Mouse (Mus musculus) cerebellum, postnatal 10 days (tissue): Measurements from ENCODE around the gene Tspan14.

Experiments
- DNase-seq, 2 experiments: peaks; one replicate each; pipeline ENCODE4 v3.0.0; 2021; ENCODE audit warnings: mixed read lengths in 2 of 2

Gene Tspan14

DNA sequence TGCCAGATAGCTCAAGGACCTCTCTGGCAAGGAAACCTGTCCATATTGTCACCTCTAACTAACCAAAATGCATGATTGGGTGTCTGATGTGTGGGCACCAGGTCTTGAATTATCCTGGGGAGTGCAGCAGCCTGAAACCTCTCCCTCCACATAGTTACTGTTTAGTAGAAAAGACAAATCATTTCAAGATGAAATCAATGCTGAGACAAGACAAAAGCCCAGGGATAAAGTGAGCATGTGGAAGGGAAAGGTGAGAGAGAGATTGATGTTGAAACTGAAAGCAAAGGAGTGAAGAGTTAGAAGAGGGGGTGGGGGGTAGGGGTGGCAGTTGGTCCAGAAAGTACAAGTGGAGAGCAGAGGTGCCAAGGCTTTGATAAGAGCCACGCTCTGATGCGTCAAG lies 1.4 kb upstream of the Tspan14 start:
- no peak for DNase-seq

DNA sequence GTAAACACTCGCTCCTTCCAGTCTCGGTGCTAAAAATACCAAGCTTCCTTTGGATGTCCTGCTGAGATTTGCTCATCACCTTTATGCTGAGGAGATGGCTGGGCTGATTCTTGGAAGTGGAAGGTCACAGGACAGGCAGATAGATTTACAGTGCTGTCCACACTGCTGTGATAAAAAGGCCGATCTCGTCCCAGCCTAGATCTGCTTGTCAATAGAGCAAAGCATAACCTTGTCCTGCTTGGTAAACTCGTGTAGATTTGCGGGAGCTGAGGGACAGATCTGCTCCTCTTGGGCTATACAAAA lies 942 bp upstream of the Tspan14 start:
- no peak for DNase-seq

DNA sequence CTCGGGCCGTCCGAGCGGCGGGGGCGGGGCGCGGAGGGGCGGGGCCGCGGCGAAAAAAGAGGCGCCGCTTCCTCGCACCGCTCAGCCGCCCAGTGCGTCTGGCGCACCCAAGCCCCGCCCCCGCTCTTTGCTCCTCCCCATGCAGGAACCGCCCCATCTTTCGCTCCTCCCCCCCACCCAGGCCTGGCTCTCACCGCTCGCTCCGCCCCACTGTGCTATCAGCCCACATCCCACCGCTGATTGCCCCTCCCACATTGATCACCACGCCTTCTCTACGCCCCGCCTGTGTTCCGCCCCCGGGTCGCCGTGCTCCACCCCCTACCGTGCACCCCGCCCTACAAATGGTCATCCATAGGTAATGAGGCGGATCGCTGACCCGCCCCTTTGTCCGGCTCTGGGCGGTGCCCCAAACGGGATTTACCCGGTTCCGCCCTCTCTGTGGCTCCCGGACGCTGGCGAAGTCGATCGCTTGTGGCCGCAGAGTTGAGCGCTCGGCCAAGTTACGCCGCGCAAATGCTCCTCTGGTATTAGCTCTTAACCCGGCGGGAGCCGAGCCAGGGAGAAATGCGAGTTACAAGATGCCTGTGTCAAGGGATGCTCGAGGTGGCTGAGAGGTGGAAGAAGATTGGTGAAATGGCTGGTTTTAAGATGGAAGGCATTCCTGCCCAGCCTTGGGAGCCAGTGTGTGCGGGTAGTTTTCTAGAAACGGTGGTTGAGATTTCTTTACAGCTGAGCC lies 423 bp upstream of the Tspan14 start:
- peak; percentile 98 to 99 for DNase-seq

DNA sequence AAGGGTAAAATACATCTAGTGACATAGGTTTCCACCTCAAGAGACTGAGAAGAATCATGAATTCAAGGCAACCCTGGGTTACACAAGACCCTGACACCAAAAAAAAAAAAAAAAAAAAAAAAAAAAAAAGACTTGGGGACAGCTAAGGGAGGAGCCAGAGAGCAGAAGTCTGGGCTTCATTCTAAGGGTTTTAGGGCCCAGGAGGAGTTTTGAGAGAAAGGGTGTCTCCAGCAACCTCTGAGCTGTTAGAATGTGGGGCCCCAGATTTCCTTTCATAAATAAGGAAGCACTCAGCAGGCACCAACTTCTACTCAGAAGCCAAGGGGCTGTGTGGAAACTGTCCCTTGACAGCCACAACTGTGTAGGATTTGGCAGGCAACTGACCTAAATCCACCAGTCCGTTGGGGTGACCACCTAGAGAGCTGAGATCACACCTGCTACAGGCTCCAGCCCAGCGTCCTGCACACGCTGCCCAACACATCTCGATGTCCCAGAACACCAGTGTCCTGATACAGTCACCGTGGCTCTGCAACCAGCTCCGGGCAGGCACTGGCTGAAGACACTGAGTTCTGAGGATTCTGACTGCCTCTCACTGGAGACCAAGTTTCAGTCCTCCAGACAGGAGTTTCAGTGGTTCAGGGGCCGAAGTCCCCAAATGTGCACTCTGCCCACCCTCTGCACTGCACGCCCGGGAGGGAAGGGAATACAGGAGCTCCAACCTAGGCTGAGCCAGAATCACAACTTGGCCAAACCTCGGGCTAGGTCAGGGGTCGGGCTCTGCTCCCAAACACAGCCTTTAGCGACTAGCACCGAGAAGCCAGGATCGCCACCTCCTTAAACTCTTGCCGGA lies 875 bp downstream of the Tspan14 start:
- peak in 1 of 2 experiments; percentile 42 for DNase-seq

DNA sequence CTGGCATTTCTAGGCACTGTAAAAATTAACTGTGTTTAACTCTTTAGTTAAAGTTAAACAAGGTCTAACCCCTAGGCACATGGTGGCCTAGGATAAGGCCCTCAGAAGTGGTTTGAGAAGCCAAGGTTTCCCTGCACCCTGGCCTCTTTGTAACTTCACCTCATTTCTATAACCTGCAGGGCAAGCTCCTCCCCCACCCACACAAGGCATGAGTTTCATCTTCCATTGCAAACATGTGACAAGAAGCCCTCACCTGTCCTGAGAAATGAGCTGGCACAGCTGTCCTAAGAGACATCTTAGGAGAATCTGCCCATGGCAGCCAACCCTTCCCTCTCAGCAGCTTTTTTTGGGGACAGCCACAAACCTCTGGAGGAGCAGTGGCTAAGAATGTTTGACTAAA lies 1.7 kb downstream of the Tspan14 start:
- DNase-seq: no peak

DNA sequence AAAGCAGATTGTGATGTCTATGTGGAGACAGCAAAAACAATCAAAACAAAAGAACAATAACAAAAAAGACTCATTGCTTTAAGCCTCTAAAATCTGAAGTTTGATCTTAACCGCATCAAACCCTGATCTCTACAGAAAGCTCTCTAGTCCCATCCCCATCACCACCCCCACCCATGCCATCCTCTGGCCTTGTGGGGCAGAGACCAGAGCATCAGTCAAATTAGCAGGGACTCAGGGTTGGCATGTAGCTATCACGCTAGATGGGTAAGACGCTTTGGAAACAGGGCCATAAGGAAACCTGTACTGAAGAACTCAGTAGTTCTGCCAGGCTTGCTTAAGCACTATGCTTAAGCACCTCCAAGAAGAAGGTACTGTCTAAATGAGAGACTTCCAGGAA lies 2.4 kb downstream of the Tspan14 start:
- no peak for DNase-seq

DNA sequence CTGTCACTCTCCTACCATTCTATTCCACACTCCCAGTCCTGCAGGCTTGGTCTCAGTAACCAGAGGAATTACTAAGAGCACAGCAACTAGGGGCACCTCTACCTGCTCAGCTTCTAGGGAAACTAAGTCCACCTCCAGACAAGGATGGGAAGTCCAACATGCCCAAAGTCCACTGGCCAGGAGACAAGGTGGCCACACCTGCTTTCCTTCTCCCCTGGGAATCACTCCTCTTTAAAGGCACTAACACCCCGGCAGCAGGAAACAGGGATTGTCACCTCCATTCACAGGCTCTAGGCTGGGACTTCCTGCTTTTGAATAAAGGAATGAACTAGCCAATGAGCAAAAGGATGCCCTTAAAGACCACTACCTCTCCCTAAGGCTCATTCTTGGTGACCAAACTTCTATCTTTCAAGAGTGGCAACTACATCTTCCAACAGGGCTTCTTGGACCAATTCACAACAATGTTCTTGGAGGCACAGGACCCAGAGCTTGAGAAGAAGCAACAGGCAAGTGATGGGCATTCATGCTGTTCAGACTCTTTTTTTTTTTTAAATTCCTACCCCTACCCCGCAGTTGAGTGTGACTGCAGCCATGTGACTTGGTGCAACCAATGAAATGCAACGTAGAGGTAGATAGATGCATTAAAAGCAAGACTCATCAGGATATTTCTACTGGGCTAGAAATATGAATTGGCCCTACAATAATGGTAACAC lies 3.0 kb downstream of the Tspan14 start:
- DNase-seq: no peak

DNA sequence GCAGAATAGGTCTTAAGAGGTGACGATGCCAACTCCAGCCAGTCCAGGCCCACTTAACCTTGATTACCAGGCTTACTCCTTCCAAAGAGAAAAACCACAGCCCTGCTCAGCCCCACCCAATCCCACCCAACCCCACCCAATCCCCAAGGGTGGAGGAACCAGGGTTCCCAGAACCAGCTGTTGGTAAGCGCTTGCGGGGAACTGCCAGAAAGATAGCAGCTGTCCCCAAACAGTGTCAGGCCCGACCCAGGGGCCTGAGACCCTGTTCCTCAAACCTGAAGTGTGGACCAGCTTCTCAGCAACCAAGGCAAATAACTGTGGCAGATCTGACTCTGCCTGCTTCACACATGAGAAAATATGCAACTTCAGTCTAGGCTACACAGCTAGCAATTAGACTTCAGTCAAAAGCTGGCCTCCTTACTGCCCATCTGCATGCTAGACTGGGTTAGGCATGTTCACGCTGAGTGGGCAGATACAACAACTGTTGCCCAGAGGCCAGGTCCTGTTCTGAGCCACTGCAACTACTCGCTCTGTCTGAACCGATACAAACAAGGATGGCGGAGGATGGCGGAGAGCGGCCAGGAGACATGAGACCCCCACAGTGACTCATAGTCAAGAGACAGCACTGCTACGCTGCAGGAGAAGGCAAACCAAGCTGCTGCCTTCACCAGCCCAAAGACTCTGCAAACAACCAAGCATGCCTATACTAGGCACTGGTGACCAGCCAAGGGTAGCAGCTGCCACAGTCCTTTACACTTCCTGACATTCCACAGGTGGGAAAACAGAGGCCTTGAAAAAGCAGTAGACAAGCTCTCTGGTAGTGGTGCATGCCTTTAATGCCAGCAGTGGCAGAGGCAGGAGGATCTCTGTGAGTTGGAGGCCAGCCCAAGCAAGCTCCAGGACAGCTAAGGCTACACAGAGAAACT lies 4.0 kb downstream of the Tspan14 start:
- DNase-seq: no peak

DNA sequence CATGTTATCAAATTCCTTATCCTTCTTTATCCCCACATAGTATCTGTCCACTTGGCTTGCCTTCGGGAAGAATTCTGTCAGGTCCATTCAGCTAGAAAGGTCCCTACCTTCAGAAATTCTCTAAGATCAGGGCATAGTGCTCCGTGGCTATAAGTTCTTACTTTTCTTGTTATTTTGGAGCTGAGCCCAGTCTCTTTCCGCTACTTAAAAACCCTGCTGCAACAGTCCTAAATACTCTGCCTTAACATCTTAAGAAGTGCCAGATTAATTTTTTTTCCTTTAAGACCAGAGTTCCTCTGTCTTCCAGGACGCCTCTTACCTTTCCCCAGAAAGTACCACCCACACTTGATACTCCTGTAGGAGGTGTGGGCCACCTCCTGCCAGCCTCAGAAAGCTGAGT lies 6.4 kb downstream of the Tspan14 start:
- no peak for DNase-seq

DNA sequence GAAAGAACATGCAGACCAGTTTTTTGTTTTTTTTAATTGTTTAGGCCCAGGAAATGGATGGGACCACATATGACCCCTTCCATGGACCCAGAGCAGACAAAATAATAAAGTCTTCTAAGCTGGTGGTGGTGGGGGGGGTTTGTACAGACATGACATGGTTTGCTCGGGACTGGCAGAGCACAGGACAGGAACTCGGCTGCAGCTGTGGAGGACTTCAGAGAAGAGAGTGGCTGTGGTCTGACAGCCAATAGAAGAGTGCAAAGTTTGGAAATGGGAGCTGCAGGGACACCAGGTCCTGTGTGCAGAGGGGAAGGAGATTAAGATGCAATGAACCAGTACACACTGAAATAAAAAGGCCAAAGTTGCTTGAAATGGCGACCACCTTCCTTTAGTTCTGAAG lies 7.0 kb downstream of the Tspan14 start:
- no peak for DNase-seq

DNA sequence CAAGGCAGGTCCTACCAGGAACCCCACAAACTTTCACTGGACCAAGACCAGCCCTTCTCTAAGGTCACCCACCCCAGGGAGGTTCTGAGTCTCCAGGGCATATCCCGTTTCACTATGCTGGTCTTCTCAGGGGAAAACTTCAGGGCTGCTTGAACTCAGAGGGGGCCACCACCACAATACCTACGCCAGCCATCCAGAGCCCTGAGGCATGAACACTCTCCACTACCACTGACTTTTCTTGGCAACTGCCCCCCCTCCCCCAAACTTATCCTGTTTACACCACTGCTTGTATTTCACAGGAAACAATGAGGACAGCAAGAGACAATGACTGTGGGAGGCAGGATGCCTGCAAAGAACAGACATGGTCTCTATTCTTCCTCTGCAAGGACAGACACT lies 7.6 kb downstream of the Tspan14 start:
- DNase-seq: no peak

DNA sequence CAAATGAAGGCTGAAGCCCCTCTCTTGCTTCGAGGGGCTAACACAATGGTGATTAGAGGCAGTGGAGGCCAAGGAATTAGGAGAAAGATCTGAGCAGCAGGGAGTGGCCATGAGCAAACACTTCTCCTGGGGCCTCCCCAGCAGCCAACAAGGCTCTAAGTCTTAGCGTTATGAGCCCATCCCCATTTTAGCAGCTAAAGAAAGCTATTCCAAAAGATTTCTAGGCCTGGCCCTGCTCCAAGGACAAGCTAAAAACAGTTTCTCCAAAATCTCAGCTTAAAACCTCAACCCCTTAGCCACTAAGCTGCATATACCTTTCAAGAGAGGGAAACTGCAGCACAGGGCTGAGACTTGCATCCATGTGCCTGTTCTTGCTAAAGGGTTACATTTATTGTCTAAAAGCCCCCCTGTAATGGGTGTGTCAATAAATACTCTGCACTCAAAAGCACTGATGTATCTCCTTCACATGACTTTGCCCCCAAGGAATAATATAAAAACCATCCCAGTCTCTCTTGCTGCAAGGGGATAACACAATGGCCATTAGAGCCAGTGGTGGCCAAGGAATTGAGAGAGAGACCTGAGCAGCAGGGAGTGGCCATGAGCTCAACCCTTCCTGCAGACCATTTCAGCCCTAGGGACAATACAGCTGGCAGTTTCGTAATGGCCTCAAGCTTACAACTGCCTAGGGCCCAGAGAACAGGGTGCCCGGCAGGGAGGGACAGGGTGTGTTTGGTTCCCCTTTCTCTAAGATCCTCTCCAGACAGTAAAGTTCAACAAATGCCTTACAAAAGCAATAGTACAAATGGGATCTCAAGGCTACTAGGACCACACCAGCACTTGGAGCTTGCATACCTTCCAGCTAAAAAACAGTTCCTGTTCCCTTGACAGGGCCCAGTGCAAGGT lies 8.3 kb downstream of the Tspan14 start:
- DNase-seq: no peak

DNA sequence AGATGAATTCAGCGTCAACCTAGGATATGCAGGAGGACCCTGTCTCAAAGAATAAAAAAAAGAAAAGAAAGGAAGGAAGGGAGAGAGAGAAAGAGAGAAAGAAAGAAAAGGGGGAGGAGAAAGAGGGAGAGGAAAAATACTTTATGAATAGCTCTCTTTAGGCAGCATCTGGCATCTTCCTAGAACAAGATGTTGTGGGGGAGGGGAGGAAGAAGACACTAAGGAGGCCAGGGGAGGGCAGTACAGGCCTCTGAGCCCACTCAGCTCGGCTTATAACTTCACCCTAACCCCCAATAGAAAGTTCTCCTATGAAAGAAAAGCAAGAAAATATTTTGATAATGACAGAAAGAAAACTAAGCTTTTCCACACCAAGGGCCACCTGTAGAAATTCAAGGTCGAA lies 9.0 kb downstream of the Tspan14 start:
- DNase-seq: no peak

DNA sequence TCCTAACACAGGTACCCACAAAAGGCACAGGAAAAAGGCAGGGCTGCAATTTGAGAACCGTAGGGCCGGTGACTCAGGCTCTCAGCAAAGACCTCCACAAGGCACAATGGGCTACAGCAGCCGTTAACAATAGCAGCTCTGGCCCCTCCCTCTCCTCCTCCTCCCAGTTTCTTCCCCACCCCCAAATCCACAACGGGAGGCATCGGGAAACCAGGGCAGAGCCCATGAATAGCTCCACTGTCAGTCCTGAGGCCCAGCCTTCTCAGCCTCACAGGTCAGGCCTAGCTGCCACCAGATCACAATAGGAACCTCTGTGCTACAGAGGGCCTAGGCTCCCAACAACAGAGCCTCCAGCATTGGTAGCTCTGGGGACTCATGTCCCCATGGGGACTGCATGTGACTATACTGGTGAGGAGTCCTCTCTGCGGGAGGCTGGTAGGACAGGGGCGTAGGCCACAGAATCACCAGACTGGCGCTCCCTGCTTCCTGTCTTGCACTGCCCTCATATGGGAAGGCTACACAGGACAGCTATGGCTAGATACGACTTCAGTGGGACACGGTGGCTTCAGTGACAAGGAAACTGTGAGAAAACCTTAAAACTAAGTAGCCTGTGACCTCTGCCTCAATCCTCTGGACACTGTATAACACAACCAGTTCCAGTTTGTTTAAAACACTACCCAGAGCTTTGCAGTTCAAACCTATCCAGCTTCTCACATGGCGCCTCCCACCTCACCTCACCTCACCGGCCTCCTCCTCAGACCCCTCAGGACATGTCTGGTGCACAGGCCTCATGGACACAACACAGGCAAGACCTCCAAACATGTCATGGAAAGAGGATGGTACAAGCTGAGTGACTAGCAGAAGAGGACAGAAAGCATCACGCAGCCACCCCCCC lies 10.1 kb downstream of the Tspan14 start:
- DNase-seq: peak in 1 of 2 experiments; percentile 55

DNA sequence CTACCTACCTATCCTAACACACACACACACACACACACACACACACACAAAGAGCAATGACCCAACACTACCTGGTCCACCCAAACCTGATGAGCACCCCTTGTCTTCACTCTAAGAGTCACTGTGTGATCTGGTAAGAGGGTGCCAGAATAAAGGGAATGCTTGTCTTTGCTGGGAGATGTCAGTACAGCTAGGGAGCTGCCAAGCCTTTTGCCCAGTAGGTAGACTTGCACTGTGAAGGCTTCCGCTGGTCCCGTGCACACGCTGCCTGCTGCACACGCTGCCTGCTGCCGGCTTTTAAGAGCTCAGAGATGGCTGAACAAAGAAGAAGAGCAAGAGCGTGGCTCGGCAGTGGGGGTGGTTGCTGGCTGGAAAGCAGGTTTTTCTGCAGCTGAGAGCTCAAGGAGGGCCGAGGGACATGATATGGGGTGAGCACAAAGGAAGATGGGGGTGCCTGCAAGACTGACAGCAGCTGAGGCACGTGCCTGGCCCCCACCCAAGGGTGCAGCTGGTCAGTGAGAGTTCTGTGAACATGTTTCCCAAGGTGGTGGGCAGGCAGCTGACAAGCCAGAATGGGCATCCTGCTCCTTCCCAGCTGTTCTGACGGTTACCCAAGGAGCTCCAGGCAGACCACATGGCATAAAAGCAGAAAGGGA lies 10.9 kb downstream of the Tspan14 start:
- peak; percentile 91 for DNase-seq

DNA sequence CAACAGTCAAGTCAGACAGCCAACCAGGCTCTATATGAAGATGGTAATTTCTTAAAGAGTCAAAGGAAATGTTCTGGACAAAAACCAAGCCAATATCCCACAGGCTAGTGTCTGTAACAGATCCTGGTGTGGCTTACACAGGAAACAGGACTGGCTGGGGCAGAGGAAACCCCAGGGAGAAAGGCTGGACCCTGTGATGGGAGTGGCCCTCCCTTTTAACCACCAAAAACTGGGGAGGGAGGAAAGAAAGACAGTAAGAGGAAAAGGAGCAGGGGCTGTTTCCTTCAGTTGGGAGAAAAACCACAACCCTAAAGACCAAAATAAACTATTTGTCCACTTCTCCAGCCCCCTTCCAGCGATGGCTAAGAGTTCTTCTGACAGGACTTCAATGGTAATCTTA lies 11.5 kb downstream of the Tspan14 start:
- DNase-seq: no peak

DNA sequence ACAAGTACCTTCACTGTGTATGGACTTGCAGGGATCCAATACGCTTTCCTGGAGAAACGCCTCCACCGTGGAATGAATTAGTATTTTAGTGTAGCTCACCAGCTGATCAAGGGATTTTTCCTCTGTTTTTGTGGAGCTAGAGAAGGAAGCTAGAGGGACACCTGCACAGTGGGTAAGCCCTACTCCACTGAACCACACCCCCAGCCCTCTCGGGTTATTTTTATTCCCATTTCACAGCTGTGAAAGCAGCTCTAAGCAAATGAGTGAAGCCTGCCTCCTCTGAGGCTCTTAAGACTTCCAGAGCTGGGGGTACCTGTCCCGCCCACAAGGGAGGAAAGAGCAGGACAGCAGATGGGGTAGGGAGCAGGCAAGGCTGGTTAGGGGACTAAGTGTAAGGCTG lies 13.2 kb downstream of the Tspan14 start:
- no peak for DNase-seq

DNA sequence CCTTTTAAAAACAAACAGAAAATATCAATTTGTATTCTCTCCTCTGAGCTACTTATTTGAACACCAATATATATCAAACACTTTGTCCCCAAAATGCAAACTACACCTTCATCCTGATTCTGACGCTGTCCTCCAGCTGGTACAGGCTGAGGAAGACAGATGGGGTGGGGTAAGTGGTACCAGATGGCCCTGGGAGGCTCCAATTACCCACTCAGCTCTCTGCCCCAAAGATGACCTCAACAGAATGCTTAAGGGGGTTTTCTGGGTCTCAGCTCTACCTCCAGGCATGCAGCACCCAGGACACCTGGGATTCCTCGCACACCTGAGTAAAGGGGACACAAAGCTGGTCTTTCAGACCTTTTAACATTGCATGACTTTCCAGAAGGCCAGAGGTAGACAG lies 13.9 kb downstream of the Tspan14 start:
- DNase-seq: peak; percentile 58 to 63

DNA sequence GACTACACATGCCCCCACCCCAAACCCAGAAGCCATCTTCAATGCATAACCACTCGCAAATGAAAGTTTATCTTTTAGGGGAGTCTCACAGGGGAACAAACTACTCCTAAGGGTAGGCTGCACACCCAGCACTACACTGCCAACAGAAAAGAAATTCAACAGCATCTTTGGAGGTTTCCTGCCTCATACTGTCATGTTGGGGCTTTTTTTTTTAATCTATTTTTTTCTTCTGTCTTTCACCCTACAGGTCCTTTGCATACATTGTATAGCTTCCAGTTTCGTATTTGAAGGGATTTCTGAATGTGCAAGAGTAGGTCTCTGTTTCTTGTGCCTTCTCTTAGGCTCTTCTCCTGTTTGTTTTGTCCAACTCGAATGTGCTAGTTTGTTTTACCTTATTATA lies 14.3 kb downstream of the Tspan14 start:
- DNase-seq: no peak
